Mouse (Mus musculus) bone marrow, adult 2 months (tissue): ENCODE data around the gene Fbxw11.

Source experiments
- CTCF ChIP-seq: fragments of 200-500 bp; IDR thresholded peaks from 2 replicates; pipeline ENCODE4 v1.5.1; 2011; ENCODE audit warnings: low read length, control low read depth; ENCODE audit not compliant: control insufficient read depth, insufficient read depth
- POLR2A ChIP-seq: fragments of 200-500 bp; IDR thresholded peaks from 2 replicates; pipeline ENCODE4 v1.6.1; 2011; ENCODE audit warnings: low read depth, mild to moderate bottlenecking, control low read depth, low read length, borderline replicate concordance; ENCODE audit not compliant: control insufficient read depth

GRCm38 (mm10) chr11:32752595-32752885 lies 110.0 kb downstream of the Fbxw11 start:
- TF ChIP-seq POLR2A, result no peak
- TF ChIP-seq CTCF, result no peak
